Mouse (Mus musculus) cerebellum, adult 18-20 months (tissue): ENCODE measurements around the gene Ubl4a.
A peak's percentile ranks its signal among the peaks of the same experiment; 100 is the strongest.
"Not testable (repeated sequence)": the region's sequence is repeated elsewhere in the genome, so short reads cannot be mapped to it uniquely, and the experiment has no call there.

Experiments
- DNase-seq, 2 experiments: peaks; one replicate each; pipeline ENCODE4 v3.0.0; 2021

Ubl4a gene

GRCm38 (mm10) chrX:74372888-74373549 lies at the start of gene Ubl4a, which contains the start of gene Slc10a3:
TSS of gene Ubl4a (minus strand) at chrX:74373218.
TSS of gene Slc10a3 (minus strand) at chrX:74373349.
- peak; percentile 75 to 83 for DNase-seq

GRCm38 (mm10) chrX:74413377-74413776 lies 40.4 kb upstream of the Ubl4a start:
- peak; percentile 70 to 73 for DNase-seq

DNA sequence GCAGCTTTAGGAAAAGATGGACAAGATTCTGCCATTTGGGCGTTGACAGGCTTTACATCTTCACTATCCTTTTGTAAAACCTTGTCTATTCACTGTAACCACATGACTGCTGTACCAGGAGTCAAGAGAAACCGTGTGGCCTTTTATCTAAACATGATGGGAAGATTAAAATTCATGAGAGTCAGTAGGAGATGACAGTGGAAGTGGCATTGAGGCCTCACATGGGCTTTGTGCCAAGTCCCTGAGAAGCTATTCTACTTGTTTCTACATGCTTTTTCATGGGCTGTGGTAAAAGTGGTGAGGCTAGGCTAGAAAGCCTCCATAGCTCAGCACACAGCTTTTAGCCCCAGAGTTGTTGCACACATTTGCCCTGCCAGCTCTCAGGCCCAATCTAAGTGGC lies 35.3 kb upstream of the Ubl4a start:
- DNase-seq, result no peak

GRCm38 (mm10) chrX:74400136-74400535 lies 27.1 kb upstream of the Ubl4a start:
- DNase-seq, result no peak

DNA sequence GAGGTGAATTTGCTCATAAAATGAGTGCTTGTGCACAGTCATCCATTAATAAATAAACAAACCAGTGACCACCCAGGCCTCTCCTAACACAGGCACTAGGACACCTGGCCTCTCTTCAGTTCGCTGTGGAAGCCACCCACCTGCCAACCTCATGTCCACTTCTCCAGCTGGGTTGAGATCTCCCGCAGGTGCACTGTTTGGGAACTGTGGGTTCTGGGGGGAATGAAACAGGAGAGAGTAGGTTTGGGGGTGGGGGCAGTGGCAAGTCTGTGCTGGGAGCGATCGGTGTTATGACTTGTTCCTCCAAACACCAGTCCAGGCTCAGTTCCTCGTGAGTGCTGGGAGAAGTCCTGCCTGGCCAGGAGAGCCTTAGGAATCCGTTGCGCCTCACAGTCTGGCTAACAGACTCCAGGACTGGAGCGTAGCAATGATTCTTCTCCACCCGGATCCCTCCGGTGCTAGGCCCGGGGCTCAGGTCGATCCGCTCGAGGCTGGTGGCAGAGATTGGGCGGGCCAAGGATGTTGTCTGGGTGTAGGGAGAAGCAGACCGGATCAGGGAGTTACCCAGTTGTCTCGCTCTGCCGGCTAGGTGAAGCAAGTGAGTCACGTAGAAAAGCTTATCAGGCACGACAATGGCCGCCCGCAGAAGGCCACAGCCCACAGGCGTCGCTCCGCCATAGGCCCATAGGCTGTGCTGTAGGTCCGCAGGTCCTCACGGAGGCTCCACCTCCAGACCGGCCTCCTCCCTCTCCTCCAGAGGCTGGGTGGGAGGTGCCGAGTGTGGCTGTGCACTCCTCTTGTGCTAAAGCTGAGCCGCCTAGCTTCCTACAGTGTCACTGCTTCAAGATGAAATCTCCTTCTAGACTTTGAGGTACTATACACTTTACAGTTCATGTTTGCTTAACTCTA lies 19.8 kb upstream of the Ubl4a start, which contains the start of the genes Fam3a and Ikbkg:
Gene Fam3a (minus strand): TSS at position 738 of the 909 bp plus-strand sequence.
Gene Ikbkg (plus strand): TSS at position 756 of the 909 bp plus-strand sequence.
- peak; percentile 76 to 91 for DNase-seq

DNA sequence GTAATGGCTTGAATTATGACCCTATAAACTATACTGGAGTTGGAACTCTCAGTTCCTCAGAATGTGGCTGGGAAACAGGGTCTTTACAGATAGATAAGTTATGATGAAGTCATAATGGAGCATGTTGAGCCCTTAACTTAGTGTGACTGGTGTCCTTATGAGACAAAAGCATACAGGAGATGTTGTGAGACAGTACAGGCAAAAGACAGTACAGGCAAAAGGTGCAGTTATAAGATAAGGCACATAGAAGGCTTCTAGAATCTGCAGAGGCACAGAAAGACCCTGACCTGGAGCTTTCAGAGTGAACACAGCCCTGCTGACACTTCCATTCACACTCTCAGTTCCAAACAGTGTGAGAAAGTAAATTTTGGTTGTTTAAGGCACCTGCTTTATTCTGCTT lies 15.1 kb upstream of the Ubl4a start:
- DNase-seq, result no peak

DNA sequence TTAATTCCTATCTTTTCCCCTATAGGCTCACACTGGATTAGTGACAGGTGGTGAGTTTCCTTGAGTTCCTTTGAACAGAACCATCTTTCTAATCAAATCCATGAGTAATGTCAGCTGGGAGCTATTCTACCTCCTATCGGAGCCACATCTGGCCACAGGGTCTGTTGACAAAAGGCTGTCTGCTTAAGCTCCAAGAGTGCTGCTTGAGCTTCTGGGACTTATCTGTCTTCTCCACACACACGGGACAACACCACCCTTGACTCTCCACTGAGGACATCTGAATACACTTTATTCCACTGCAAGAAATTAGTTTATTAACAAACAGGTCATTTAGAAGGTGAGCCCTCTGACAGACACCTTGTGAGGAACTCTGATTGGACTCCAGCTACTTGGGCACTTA lies 11.4 kb upstream of the Ubl4a start:
- no peak for DNase-seq

- peak; percentile 69 to 73 for DNase-seq
Measured at GRCm38 (mm10) chrX:74368209-74368909, 4.7 kb downstream of the Ubl4a start.

DNA sequence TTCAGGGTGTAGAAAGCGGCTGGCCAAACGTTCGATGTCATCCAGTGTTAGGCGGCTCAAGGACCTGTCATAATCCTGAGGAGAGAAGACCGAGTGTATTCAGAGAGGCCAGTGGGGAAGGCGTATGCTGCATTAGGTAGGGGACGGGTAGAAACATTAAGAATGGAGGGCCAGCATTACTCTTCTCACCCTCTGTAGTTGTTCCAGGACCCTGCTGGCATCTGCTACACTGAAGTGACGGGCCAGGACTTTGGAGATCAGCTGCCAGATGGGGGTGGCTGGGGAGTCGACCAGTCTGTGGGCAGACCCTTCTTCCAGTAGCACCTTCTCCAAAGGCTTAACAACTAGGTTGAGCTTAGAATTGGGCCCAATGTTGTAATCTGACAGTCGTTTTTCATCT lies 5.5 kb downstream of the Ubl4a start:
- no peak for DNase-seq

DNA sequence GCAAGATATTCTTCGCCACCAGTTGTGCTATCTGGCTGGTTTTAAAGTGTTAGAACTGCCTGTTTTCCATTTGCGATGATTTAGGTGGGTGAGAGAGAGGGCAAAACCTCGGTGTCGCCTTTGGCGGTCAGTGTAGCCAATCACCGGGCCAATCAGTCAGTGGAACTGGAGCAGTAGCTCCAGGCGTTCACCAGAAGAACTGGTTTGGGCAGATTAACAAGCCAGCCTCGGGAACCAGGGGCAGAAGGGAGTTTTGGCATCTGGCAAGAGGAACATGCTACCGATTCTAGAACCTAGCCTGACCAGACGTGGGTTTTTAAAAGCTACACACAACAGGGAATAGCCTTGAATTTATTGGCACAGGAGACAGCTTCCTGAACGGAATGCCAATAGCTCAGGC lies 13.8 kb downstream of the Ubl4a start:
- DNase-seq, result no peak

DNA sequence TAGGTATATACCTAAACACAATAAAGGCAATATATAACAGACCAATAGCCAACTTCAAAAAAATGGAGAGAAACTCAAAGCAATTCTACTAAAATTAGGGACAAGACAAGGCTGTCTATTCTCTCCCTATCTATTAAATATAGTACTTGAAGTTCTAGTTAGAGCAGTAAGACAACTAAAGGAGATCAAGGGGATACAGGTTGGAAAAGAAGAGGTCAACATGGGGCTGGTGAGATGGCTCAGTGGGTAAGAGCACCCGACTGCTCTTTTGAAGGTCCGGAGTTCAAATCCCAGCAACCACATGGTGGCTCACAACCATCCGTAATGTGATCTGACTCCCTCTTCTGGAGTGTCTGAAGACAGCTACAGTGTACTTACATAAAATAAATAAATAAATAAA lies 15.9 kb downstream of the Ubl4a start:
- not testable (repeated sequence) for DNase-seq

- peak; percentile 83 to 84 for DNase-seq
Measured at GRCm38 (mm10) chrX:74353467-74353770, 19.6 kb downstream of the Ubl4a start, which contains the start of gene Lage3. TSS of gene Lage3 (minus strand) at chrX:74353618.

- no peak for DNase-seq
Measured at GRCm38 (mm10) chrX:74352645-74353466, 20.2 kb downstream of the Ubl4a start.

GRCm38 (mm10) chrX:74330166-74330930 lies 42.7 kb downstream of the Ubl4a start:
- DNase-seq, result peak; percentile 30 to 48

GRCm38 (mm10) chrX:74329215-74329671 lies 43.8 kb downstream of the Ubl4a start:
- DNase-seq, result no peak

DNA sequence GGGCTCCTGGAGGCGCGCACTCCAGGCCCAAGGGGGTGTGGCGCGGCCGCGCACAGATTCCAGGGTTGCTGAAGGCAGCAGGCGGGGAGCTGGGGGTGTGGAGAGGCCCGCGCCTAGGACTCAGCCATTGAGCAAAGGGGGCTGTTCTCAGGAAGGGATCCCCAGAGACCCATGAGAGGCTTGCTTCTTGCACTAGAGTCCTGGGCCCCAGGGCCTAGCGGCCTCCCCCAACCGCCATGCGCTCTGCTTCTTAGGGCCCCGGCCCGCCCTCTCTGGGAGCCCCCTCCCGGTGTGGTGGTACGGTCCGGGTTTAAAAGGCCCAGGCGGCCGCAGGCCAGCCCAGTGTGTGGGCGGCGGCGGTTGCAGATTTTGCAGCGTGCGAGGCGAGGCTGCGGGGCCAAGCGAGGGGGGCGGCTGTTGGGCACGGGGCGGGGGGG lies 44.3 kb downstream of the Ubl4a start, which contains the start of gene Plxna3:
Gene Plxna3 (plus strand): TSS at position 342 of the 437 bp plus-strand sequence.
- DNase-seq, result peak; percentile 61 to 74
